Mouse (Mus musculus) forebrain, embryonic 12.5 days (tissue): ENCODE results near the gene Mettl7a2. TPM values are rescaled to one million over a fixed set of nuclear protein-coding genes. Genes with fewer than 3 reads are reported as not detected.
"Not testable (repeated sequence)": the region's sequence is repeated elsewhere in the genome, so short reads cannot be mapped to it uniquely, and the experiment has no call there.

Experiments
- ATAC-seq: fragments of 200-750 bp; cut with Nextera tagmentation; 2 replicates; pipeline ENCODE4 v1.8.0; 2017; ENCODE audit warnings: moderate TSS enrichment; ENCODE audit not compliant: low FRiP score
- H3K27ac ChIP-seq: fragments of 300-500 bp; sonication (generic); 2 replicates; pipeline ENCODE4 v1.5.1; 2016; ENCODE audit warnings: mild to moderate bottlenecking
- H3K27me3 ChIP-seq: fragments of 300-500 bp; sonication (generic); 2 replicates; pipeline ENCODE4 v1.6.1; 2016; ENCODE audit warnings: mild to moderate bottlenecking
- H3K36me3 ChIP-seq: fragments of 300-500 bp; sonication (generic); replicated peaks from 2 replicates; pipeline ENCODE4 v1.6.1; 2016; ENCODE audit warnings: mild to moderate bottlenecking
- H3K4me1 ChIP-seq: fragments of 300-500 bp; sonication (generic); 2 replicates; pipeline ENCODE4 v1.6.1; 2016
- H3K4me2 ChIP-seq: fragments of 300-500 bp; sonication (generic); 2 replicates; pipeline ENCODE4 v1.6.1; 2016; ENCODE audit warnings: mild to moderate bottlenecking, moderate library complexity
- H3K4me3 ChIP-seq: fragments of 300-500 bp; sonication (generic); replicated peaks from 2 replicates; pipeline ENCODE4 v1.5.1; 2016; ENCODE audit warnings: mild to moderate bottlenecking
- H3K9ac ChIP-seq: fragments of 300-500 bp; sonication (generic); 2 replicates; pipeline ENCODE4 v1.6.1; 2016; ENCODE audit warnings: mild to moderate bottlenecking
- H3K9me3 ChIP-seq: fragments of 300-500 bp; sonication (generic); 2 replicates; pipeline ENCODE4 v1.6.1; 2016
- WGBS: fragments of 180-500 bp; shearing (Covaris S2); methylation state at CpG from one replicate; pipeline ENCODE4 v1.1.7; 2016; 5-methylcytosine and 5-hydroxymethylcytosine counted together
- polyA plus RNA-seq: library from polyadenylated mRNA; unstranded; fragments of >200 nt; fragmentation: Nextera tagmentation; extraction: Ambion mirVana; gene quantifications from 2 replicates; pipeline ENCODE4 v1.2.1, GENCODE M21; 2016

The Mettl7a2 gene
- polyA plus RNA-seq: not detected in 2 replicates

DNA sequence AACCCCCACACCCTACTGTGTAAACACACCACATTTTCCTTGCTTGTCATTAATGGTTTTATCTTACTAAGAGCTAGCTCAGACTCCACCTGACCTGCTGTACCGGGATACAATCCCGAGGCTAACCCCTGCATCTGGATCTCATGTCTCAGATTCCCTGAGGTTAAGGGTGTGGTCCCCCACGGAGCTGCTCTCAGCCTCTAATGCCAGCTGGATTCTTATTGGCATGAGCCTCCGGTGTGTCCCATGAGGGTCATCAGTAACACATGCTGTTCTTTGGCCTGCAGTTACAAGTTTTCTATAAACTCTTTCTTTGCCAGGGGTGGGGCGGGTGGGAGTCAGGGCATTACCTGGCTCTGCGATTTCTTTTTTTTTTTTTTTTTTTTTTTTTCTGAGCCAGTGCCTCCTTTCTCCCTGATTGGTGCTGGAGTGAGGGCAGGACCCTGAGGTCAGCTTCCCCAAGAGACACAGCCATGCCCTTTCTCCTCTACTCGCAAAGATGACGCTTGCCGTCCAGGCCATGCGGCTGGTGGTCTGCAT is at the start of gene Mettl7a2, which contains the start of gene Methig1:
Gene Mettl7a2, plus strand, starts transcription at position 490 of the 540 bp plus-strand sequence.
Gene Methig1, plus strand, starts transcription at position 439 of the 540 bp plus-strand sequence.
- no peak for ATAC-seq
- WGBS: 93% methylated on average over 9 of the region's 10 CpGs
- Histone ChIP-seq H3K9ac (no peak within 1 kb of the TSS), H3K36me3 (no peaks in the 10 kb centered on the region), H3K4me2 (no peak within 1 kb of the TSS), H3K4me3 (no peak within 1 kb of the TSS), H3K27ac (no peak within 1 kb of the TSS), H3K4me1 (no peaks in the 10 kb centered on the region), H3K9me3 (no peaks in the 10 kb centered on the region), H3K27me3 (no peaks in the 10 kb centered on the region)

DNA sequence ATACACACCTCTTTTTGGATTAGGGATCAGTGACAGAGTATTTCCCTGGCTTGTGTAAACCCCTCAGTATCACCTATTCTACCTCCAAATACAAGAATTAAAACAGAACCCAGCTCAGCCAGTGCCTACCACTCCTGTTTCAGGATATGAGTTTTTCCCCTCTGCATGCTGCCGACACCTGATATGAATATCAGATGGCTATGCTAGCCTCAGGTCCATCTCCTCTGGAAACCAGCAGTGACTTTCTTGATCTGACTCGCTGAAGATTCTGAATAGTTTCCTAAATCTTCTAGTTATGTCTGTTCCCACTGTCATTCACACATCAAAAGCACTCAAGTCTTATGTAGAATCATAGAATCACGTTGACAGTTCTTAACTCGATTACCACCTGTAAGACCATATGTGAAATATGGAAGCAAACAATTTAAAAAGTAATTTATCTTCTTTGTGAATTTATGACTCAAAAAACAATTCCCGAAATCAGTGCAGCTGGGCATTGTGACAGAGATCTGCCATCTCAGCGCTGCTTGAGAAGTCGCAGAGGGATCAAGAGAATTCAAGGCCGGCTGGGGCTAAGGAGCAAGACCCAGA is 49.5 kb upstream of the Mettl7a2 start:
- Histone ChIP-seq H3K27me3 (no peaks in the 10 kb centered on the region), H3K4me1 (peaks cover 15% of the 10 kb centered on the region; the same call in 1 of the 2 replicates), H3K4me3 (peak overlapping the region; percentile 47), H3K27ac (peak overlapping the region; percentile 86), H3K4me2 (peak overlapping the region; percentile 69), H3K9me3 (no peaks in the 10 kb centered on the region), H3K36me3 (no peaks in the 10 kb centered on the region), H3K9ac (no peak overlapping the region)
- ATAC-seq: no peak
- 54% methylated on average over 8 of the region's 8 CpGs for WGBS

DNA sequence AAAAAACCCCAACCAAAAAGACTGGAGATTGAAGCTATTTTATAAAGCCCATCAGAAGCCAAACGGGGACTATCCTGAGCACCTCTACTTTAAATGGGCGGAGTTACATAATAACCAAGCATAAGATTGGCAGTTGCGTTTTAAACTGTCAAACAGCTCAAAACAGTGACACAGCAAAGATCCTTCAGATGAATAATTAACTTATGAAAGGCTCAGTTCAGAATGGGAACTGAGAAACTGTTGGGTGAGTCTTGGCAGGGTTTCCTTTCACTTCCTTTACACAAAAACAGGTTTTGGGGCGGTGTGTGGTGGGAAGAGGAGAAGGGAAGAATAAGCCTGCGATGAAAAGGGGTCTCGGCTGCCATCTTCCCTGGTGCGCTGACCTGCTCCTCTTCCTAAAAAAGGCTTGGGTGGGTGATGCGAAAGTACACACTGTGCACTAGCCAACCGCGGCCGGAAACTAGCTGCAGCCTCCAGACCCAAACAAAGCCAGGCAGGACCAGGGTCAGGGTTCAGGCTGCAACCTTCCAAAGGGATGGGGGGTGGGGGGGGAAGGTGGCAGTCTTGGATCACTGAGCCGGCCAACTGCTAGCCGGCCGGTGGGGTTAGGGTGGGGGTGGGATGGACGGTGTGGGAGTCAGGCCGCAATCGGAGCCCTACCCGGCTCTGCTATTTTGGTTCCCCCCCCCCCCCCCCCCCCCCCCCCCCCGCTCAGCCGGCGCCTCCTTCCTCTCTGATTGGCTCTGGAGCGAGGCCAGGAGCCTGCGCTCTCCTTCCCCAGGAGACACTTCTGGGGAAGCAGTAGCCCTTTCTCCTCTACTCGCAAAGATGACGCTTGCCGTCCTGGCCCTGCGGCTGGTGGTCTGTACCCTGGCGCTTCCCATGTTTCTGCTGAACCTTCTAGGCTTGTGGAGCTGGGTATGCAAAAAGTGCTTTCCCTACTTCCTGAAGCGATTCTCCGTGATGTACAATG is 48.7 kb upstream of the Mettl7a2 start, which contains the start of gene Mettl7a1:
Gene Mettl7a1, plus strand, starts transcription at position 122 of the 973 bp plus-strand sequence.
- Histone ChIP-seq H3K36me3 (no peaks in the 10 kb centered on the region), H3K4me1 (peaks cover 15% of the 10 kb centered on the region; the same call in 1 of the 2 replicates), H3K4me2 (peak within 1 kb of the TSS; percentile 69), H3K9me3 (no peaks in the 10 kb centered on the region), H3K27me3 (no peaks in the 10 kb centered on the region), H3K27ac (peak within 1 kb of the TSS; percentile 86), H3K9ac (peak within 1 kb of the TSS; percentile 68), H3K4me3 (peak within 1 kb of the TSS; percentile 47)
- peak; percentile 90 for ATAC-seq
- WGBS: 2% methylated on average over 25 of the region's 30 CpGs

DNA sequence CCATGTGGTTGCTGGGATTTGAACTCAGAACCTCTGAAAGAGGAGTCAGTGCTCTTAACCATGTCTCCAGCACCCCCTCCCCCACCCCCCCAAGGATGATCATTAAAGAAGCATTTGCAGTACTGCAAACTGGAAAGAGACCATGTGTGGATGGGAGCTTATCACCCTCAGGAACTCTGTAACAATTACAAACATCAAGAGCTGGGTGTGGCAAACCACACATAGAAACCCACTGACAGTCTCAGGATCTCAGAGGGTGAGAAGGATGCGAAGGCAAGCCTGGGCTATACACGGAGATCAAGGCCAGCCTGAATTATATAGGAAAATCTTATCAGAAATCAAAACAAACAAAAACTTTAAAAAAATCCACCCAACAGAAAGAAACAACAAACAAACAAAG is 46.8 kb upstream of the Mettl7a2 start:
- H3K4me2 ChIP-seq: no peak overlapping the region
- H3K27ac ChIP-seq: no peak overlapping the region
- H3K4me3 ChIP-seq: no peak overlapping the region
- 89% methylated on average over 2 of the region's 2 CpGs for whole genome bisulfite sequencing
- H3K4me1 ChIP-seq: peaks cover 15% of the 10 kb centered on the region; the same call in 1 of the 2 replicates
- no peaks in the 10 kb centered on the region for H3K27me3 ChIP-seq
- H3K9ac ChIP-seq: no peak overlapping the region
- ATAC-seq: no peak
- no peaks in the 10 kb centered on the region for H3K9me3 ChIP-seq
- H3K36me3 ChIP-seq: no peaks in the 10 kb centered on the region

DNA sequence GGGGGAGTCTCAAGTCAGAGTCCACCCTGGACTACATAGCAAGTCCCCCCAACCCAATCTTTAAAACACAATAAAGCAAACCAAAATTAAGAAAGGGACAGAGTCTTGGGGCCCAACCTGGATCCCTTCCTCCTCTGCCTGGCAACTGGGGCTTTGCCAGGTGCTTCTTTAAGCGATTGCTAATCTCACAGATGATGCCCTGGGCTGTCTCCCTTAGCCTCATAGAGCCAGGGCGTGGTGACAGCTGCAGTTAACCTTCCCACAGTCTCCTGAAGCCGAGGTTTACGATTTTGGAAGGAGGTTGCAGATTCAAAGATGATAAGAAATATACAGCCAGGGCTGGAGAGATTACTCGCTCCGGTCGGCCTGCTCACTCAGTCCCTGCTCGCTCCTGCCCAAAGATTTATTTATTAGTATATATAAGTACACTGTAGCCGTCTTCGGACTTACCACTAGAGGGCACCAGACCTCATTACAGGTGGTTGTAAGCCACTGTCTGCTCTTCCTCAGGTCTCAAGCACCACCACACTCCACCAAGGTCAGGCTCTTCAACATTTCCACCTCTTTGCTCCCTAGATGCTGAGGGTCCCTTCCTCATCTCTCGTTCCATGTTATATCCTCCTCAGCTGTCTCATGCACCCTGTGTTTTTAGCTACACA is 45.4 kb upstream of the Mettl7a2 start:
- H3K9me3 ChIP-seq, H3K4me2 ChIP-seq, H3K27me3 ChIP-seq, H3K4me3 ChIP-seq, H3K27ac ChIP-seq, H3K9ac ChIP-seq, ATAC-seq, H3K36me3 ChIP-seq: not testable (repeated sequence)
- H3K4me1 ChIP-seq: peaks cover 15% of the 10 kb centered on the region; the same call in 1 of the 2 replicates
- 48% methylated on average over 11 of the region's 11 CpGs for WGBS

DNA sequence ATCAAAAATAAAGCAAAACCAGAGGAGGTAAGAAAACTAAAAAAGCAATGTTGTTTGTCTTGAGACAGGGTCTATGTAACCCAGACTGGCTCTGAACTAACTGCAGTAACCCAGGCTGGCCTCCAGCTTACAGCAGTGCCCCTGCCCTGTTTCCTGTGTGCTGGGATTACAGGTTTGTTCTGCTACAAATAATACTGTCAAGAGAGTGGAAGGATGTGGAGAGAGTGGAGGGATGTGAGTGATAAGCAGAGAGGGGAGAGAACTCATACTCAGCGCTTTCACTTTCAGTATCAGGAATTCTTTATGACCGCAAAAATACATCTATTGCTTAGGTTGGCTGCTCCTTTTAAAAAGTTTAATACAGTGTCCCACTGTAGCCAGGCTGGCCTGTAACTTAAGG is 40.7 kb upstream of the Mettl7a2 start:
- WGBS: 94% methylated on average over 2 of the region's 2 CpGs
- Histone ChIP-seq H3K36me3 (0 out of 2 replicates have a peak, but pooled peaks cover 3% of the 10 kb centered on the region), H3K4me3 (no peak overlapping the region), H3K27ac (no peak overlapping the region), H3K4me1 (no peaks in the 10 kb centered on the region), H3K9ac (no peak overlapping the region), H3K27me3 (no peaks in the 10 kb centered on the region), H3K4me2 (no peak overlapping the region), H3K9me3 (no peaks in the 10 kb centered on the region)
- no peak for ATAC-seq

DNA sequence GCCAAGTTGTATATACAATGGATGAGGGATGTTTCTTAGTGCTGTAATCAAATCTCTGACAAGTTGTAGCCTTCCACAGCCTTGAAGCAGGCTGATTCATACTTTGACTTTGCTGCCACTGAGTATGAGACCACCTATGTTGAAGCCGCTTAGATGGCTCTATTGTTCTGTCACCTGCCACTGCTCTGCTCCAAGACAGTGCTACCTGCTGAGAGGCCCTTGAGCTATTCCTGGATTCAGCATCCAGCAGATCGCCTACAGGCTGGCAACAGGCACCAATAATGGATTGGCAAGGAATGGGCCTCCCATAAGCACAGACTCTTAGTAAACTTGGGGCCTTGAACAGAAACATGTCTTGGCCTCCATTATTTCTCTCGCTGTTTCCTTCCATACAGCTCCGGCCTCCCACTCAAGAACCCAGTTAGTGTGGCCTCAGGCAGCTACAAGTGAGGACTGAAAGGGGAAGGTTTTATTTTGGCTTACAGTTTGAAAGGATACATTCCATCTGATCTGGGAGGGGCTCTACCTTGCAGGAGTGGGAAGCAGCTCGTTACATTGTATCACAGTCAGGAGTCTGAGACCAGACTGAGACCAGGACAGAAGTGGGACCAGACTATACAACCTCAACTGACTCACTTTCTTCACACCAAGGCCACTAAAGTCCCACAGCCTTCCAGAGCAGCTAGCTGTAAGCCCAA is 38.4 kb upstream of the Mettl7a2 start:
- H3K9ac ChIP-seq: no peak overlapping the region
- no peak overlapping the region for H3K27ac ChIP-seq
- no peaks in the 10 kb centered on the region for H3K27me3 ChIP-seq
- no peaks in the 10 kb centered on the region for H3K4me1 ChIP-seq
- ATAC-seq: no peak
- H3K9me3 ChIP-seq: no peaks in the 10 kb centered on the region
- 93% methylated on average over 5 of the region's 5 CpGs for whole genome bisulfite sequencing
- H3K36me3 ChIP-seq: 0 out of 2 replicates have a peak, but pooled peaks cover 3% of the 10 kb centered on the region
- no peak overlapping the region for H3K4me2 ChIP-seq
- H3K4me3 ChIP-seq: no peak overlapping the region

DNA sequence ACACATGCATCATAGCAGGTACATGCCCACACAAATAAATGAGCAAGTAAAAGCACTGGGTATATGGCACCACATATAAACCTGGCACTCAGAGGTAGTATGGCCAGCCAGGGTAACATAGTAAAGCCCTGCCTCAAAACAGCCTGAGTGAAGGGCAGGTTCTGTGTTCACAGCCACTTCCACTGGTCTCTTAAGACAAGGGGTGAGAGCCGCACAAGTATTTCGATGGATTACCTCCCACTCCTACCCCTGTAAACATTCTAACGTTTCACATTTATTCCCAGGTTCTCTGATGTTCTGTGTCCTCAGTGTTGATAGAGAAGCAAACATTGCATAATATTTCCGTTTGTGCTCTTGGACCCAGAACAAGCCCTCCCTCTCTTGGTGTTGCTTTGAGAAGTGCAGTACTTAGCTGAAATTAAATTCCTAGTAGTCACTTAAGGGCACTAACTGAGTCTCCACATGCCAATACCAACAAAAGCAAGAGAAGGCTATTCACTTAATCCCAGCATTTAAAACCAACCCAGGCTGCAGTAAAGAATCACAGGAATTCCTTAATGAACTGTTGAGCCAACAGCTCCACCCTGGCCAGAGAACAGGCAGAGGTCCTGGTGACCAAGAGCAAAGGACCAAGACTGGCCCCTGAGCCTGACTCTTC is 34.9 kb upstream of the Mettl7a2 start:
- not testable (repeated sequence) for H3K4me3 ChIP-seq, H3K4me2 ChIP-seq, ATAC-seq, H3K27me3 ChIP-seq, H3K9me3 ChIP-seq, H3K27ac ChIP-seq, H3K36me3 ChIP-seq, H3K9ac ChIP-seq, H3K4me1 ChIP-seq
- WGBS: 51% methylated on average over 4 of the region's 4 CpGs

DNA sequence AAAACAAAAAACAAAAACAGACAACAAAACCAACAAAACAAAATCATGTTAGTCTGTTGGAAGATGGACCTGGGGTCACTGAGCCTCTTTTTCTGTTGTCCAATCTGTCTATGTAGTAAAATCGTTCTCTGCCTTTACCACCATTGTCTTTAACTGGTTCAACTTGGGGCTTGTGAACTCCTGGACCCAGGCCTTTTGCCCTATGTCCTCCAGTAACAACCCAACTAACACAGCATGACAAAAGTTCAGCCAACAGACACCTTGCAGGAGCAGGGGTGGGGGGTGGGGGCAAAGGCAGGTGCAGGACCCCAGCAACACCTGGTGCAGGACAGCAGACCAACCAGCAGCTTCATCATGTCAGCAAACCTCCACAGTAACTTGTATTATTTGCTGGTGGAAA is 33.1 kb upstream of the Mettl7a2 start:
- Histone ChIP-seq H3K9ac (no peak overlapping the region), H3K27ac (no peak overlapping the region), H3K4me3 (no peak overlapping the region), H3K4me2 (no peak overlapping the region), H3K27me3 (no peaks in the 10 kb centered on the region), H3K4me1 (no peaks in the 10 kb centered on the region), H3K36me3 (no peaks in the 10 kb centered on the region), H3K9me3 (no peaks in the 10 kb centered on the region)
- WGBS: 80% methylated on average over 1 of the region's 1 CpGs
- ATAC-seq: no peak

DNA sequence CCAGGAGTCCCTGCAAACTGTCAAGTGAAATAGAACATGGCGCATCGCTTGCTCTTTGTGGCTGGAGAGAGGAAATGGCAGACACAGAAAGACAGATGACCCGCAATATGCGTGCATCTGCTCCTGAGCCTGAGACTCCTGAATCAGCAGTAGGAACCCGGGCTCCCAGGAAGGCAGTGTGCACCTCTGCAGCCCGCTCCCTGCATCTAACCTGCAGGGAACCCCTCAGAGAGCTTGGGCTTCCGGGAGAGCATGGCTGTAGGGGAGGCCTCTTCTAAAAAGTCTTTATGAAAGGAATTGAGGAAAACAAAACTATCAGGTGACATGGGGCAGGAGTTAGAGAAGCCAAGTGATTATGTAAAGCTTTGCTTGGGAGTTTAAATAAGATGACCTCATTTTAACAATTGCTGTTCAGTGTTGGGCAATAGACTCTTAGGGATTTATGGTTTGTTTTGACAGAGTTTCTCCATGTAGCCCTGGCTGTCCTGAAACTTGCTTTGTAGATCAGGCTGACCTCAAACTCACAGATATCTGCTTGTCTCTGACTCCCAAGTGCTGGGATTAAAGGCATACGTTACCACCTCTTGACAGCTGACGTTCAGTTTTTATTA is 32.6 kb upstream of the Mettl7a2 start:
- H3K4me1 ChIP-seq: no peaks in the 10 kb centered on the region
- H3K9me3 ChIP-seq: no peaks in the 10 kb centered on the region
- no peak overlapping the region for H3K4me2 ChIP-seq
- no peak for ATAC-seq
- H3K4me3 ChIP-seq: no peak overlapping the region
- 83% methylated on average over 9 of the region's 9 CpGs for WGBS
- no peak overlapping the region for H3K27ac ChIP-seq
- H3K27me3 ChIP-seq: no peaks in the 10 kb centered on the region
- no peak overlapping the region for H3K9ac ChIP-seq
- no peaks in the 10 kb centered on the region for H3K36me3 ChIP-seq

DNA sequence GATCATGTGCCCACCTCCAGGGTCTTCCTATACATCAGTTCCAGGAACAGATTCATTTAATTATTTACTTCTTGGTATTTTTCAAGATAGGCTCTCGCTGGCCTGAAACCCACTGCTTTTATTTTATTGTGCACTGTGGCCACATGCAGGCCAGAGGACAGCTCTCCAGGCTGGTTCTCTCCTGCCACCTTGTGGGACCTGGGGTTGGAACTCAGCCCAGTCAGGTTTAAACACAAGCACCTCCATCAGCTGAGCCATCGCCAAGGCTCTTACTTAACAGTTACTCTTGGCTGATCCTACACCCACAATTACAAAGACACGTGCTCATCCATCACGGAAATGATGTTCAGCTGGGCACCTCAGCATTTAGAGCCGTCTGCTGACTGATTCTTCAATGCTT is 31.9 kb upstream of the Mettl7a2 start:
- no peaks in the 10 kb centered on the region for H3K4me1 ChIP-seq
- no peaks in the 10 kb centered on the region for H3K9me3 ChIP-seq
- ATAC-seq: no peak
- H3K4me3 ChIP-seq: no peak overlapping the region
- H3K27me3 ChIP-seq: no peaks in the 10 kb centered on the region
- no peak overlapping the region for H3K4me2 ChIP-seq
- H3K9ac ChIP-seq: no peak overlapping the region
- 61% methylated on average over 5 of the region's 5 CpGs for WGBS
- no peak overlapping the region for H3K27ac ChIP-seq
- H3K36me3 ChIP-seq: no peaks in the 10 kb centered on the region
